Mouse (Mus musculus): ENCODE measurements at regions not wholly inside any gene's neighbourhood (a gene's known extent, or its start where the extent isn't known, plus 50 kb on each side); places are given as distances from the start of the nearest gene placed in this dataset.

DNA sequence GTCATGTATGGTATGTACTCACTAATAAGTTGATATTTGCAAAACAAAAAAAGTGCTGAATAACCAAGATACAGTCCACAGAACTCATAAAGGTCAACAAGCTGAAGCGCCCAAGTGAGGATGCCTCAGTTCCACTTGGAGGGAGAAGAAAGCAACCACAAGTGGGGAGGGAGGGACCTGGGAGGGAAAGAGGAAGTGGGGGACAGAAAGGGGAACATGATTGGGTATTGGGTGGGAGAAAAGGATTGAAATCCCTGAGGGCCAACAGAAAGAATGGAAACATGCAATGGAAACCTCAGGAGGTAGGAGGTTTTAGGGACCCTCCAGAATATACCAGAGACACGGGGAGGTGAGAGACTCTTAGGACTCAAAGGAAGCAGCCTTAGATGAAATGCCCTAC, 2777.2 kb downstream of the 9330182O14Rik start:
- DNase-seq (ENCODE audit: low read depth): no peak
- TF ChIP-seq POLR2A (IDR thresholded peaks at IDR 0.05; ENCODE audit: borderline replicate concordance, extremely low read depth, insufficient read depth, insufficient read length, poor library complexity, severe bottlenecking) (no peak), CTCF (IDR thresholded peaks at IDR 0.05; ENCODE audit: borderline replicate concordance, extremely low read depth, insufficient read depth, insufficient read length) (no peak)

DNA sequence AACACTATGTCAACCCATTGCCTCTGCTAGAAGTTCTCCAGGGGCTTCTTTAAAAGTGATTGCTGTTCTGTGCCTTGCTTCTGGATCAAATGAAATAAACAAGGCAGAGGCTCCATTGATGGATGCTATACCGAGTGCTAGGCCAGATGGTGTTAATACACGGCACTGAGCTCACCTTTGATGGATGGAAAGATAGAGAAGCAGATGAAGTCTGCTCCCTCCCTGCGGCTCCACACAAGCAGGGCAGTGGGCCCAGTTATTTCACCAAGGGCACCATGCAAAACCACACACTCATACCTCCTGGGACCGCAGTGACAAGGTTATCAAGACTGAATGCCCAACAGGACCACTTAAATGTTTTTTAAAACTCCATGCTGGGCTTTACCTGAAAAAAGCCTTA, 2778.7 kb downstream of the 9330182O14Rik start:
- TF ChIP-seq CTCF (IDR thresholded peaks at IDR 0.05; ENCODE audit: borderline replicate concordance, extremely low read depth, insufficient read depth, insufficient read length): no peak
- no peak for TF ChIP-seq POLR2A (IDR thresholded peaks at IDR 0.05; ENCODE audit: borderline replicate concordance, extremely low read depth, insufficient read depth, insufficient read length, poor library complexity, severe bottlenecking)
- peak; percentile 5 for DNase-seq (ENCODE audit: low read depth)

DNA sequence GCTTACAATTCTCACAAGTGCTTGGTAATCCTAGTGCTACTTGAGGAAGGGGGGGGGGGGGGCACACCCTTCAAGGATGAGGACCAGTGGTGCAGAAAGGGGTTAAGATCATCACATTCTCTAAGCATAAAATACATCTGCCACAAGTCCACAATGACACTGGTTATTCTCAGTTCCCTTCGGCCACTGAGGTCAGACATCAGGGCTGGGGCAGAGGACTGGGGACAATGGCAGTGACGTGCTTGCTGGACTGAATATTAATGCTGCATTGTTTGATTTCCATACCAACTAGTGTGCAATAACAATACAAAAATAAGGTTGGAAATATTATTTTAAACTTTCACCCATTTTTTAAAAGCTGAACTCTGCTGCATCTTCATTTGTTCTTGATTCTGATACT, 2779.1 kb downstream of the 9330182O14Rik start:
- peak; percentile 5 for DNase-seq (ENCODE audit: low read depth)
- TF ChIP-seq POLR2A (IDR thresholded peaks at IDR 0.05; ENCODE audit: borderline replicate concordance, extremely low read depth, insufficient read depth, insufficient read length, poor library complexity, severe bottlenecking) (no peak), CTCF (IDR thresholded peaks at IDR 0.05; ENCODE audit: borderline replicate concordance, extremely low read depth, insufficient read depth, insufficient read length) (no peak)

DNA sequence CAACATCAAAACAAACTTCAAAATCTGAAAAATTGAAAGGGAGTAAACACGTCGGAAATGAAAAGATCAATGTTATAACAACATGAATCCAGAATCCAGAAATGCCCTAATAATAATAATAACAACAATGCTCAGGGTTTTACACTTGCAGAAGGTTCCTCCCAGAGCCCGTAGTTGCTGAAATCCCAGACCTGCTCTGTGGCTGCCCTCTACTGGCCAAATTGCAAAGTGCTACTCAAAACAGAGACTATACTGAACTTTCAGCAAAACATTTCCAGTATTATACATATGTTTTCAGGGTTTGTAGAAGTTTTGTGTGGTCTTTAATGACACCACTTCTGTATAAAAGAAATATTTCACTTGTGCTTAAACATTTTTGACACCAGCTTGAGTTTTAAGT, 2779.9 kb downstream of the 9330182O14Rik start:
- TF ChIP-seq POLR2A (IDR thresholded peaks at IDR 0.05; ENCODE audit: borderline replicate concordance, extremely low read depth, insufficient read depth, insufficient read length, poor library complexity, severe bottlenecking) (no peak), CTCF (IDR thresholded peaks at IDR 0.05; ENCODE audit: borderline replicate concordance, extremely low read depth, insufficient read depth, insufficient read length) (peak; percentile 86)

DNA sequence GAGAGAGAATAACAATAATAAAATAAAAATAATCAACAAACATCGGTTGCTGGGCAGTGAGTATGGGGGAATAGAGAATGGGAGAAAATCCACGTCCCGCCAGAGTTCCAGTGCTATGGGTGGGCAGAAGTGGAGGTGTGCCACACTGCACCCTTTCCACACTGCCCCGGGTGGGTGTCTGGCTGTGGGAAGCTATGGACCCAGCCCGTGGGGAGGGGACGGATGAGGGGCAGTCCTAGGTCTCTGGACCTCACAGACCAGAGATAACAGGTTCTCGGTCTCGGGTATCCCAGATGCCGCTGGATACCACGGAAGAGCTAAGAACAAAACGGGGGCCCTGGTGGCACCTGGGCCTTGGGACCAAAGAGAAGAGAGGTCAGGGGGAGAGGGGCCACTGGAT, 2781.0 kb downstream of the 9330182O14Rik start:
- TF ChIP-seq POLR2A (IDR thresholded peaks at IDR 0.05; ENCODE audit: borderline replicate concordance, extremely low read depth, insufficient read depth, insufficient read length, poor library complexity, severe bottlenecking): no peak
- no peak for TF ChIP-seq CTCF (IDR thresholded peaks at IDR 0.05; ENCODE audit: borderline replicate concordance, extremely low read depth, insufficient read depth, insufficient read length)
- no peak for DNase-seq (ENCODE audit: low read depth)

More for the DNA sequence above, 2779.9 kb downstream of the 9330182O14Rik start:
- DNase-seq (ENCODE audit: low read depth): peak; percentile 82

DNA sequence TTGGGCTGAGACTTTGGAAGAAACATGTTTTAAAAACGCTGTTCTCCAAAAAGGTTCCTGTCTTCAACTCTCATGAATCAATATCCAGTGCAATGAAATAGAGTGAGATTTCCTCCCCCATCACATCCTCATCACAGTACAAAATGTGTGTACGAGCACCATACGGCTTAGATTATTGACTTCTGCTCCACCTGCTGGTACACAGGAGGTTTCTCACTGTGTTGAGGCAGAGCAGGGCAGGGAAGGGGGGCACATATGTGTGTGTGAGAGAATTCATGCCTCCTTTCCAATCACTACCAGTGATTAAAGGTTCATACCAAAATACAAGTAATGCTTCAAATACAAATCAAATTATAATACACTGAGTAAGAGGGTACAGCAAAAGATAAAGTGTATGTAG, 2787.5 kb downstream of the 9330182O14Rik start:
- TF ChIP-seq CTCF (IDR thresholded peaks at IDR 0.05; ENCODE audit: borderline replicate concordance, extremely low read depth, insufficient read depth, insufficient read length) (no peak), POLR2A (IDR thresholded peaks at IDR 0.05; ENCODE audit: borderline replicate concordance, extremely low read depth, insufficient read depth, insufficient read length, poor library complexity, severe bottlenecking) (no peak)
- DNase-seq (ENCODE audit: low read depth): peak; percentile 14

DNA sequence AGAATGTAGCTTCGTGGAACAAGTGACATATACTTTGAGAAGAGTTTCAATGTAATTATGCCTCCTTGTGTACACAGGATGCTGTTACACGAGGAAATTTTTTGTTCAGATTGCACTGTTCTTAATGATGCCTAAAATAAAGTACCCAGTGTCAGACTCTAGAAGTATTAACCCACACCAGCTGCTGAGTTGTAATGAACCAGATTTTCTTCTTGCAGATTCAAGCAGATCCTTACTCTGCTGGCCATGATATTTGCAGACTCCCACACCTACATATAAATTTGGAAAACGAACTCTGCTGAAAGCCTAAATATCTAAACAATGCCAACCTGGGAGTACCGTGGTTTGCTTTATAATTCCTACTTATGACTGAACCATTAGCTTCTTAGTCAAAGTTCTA, 2794.2 kb downstream of the 9330182O14Rik start:
- TF ChIP-seq POLR2A (IDR thresholded peaks at IDR 0.05; ENCODE audit: borderline replicate concordance, extremely low read depth, insufficient read depth, insufficient read length, poor library complexity, severe bottlenecking): no peak
- TF ChIP-seq CTCF (IDR thresholded peaks at IDR 0.05; ENCODE audit: borderline replicate concordance, extremely low read depth, insufficient read depth, insufficient read length): no peak

DNA sequence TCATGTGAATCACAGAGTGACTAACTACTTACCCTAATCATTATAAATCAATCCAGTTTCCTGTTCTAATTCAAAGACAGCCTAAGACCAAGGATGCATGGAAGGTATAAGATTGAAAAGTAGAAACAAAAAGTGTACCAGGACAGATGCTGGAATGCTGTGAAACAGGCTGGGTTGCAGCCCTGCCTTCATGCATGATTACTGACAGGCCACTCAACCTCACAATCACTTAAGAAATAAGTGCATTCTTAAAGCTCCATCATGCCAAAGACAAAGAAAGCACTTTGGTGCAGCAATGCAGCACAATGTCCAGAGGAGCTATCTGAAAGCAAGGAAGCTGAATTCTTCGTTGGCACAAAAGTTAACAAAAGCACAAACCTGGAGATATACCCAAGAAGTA, 2810.4 kb downstream of the 9330182O14Rik start:
- no peak for TF ChIP-seq POLR2A (IDR thresholded peaks at IDR 0.05; ENCODE audit: borderline replicate concordance, extremely low read depth, insufficient read depth, insufficient read length, poor library complexity, severe bottlenecking)
- no peak for TF ChIP-seq CTCF (IDR thresholded peaks at IDR 0.05; ENCODE audit: borderline replicate concordance, extremely low read depth, insufficient read depth, insufficient read length)
- DNase-seq (ENCODE audit: low read depth): no peak

More for the DNA sequence above, 2794.2 kb downstream of the 9330182O14Rik start:
- DNase-seq (ENCODE audit: low read depth): no peak

DNA sequence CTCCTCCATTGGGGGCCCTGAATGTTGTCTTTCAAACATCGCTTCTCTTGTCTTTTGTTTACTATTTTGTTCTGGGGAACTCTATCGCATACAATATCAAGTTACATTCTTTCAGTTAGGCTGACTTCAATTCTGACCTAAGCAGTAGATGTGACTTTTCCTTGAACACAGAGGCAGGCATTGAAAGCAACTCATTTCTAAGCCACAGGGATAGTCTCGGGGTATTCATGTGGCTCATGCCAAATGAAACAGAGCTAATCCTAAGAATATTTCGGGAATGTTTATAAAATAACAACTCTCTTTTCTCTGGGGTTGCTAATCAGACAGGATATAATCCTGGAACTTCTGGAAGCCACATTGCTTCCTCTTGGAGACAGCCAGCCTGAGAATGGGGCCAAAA, 2821.0 kb downstream of the 9330182O14Rik start:
- no peak for TF ChIP-seq CTCF (IDR thresholded peaks at IDR 0.05; ENCODE audit: borderline replicate concordance, extremely low read depth, insufficient read depth, insufficient read length)
- no peak for TF ChIP-seq POLR2A (IDR thresholded peaks at IDR 0.05; ENCODE audit: borderline replicate concordance, extremely low read depth, insufficient read depth, insufficient read length, poor library complexity, severe bottlenecking)
- DNase-seq (ENCODE audit: low read depth): no peak

DNA sequence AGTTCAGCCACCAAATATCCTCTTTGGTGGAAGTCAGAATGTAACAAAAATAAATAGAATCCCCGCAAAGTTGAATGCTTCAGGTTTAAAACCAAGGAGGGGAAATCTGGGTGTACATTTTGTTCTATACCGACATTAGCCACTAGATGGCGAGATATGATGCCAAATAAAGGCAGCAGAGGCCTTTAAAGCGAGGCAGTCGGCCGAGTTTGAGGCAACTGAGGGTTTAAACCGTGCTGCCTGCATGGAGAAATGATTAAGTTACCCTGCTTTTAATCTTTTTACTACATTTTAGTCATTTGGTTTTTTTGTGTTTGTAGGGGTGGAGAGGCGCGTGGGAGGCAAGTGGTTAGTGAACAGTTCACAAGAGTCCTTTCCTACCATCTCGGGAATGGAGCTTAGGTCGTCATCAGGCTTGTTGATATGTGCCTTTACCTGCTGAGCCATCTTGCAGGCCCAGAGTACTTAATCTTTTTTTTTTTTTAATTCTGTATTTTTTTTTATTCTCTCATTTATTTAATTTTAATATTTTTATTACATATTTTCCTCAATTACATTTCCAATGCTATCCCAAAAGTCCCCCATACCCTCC, 2828.7 kb downstream of the 9330182O14Rik start:
- peak; percentile 90 for DNase-seq (ENCODE audit: low read depth)
- no peak for TF ChIP-seq POLR2A (IDR thresholded peaks at IDR 0.05; ENCODE audit: borderline replicate concordance, extremely low read depth, insufficient read depth, insufficient read length, poor library complexity, severe bottlenecking)
- TF ChIP-seq CTCF (IDR thresholded peaks at IDR 0.05; ENCODE audit: borderline replicate concordance, extremely low read depth, insufficient read depth, insufficient read length): peak; percentile 71

DNA sequence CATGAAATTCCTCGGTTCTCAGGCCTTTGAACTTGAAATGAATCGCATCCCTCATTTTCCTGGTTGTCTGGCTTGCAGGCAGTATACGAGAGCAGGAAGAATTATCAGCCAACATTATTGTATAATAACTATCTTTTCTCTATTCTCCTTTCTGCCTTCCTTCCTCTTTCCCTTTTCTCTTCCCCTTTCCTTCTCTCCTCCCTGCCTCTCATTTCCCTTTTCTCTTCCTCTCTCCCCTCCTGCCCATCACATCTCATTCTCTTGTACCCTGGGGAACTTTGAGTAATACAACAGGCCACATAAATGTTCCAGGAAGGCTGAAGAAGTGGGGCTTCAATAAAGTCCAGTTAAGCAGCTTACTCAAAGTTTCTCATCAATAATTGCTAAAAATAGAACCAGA, 2831.1 kb downstream of the 9330182O14Rik start:
- no peak for DNase-seq (ENCODE audit: low read depth)
- TF ChIP-seq CTCF (IDR thresholded peaks at IDR 0.05; ENCODE audit: borderline replicate concordance, extremely low read depth, insufficient read depth, insufficient read length): no peak
- no peak for TF ChIP-seq POLR2A (IDR thresholded peaks at IDR 0.05; ENCODE audit: borderline replicate concordance, extremely low read depth, insufficient read depth, insufficient read length, poor library complexity, severe bottlenecking)

All from brain, embryonic 14.5 days (tissue).